Mouse (Mus musculus) heart, embryonic 12.5 days (tissue): Measurements from ENCODE around the gene Bcl2l15. TPM values are rescaled to one million over a fixed set of nuclear protein-coding genes. Genes with fewer than 3 reads are reported as not detected.
"Not testable (repeated sequence)": the region's sequence is repeated elsewhere in the genome, so short reads cannot be mapped to it uniquely, and the experiment has no call there.

Experiments
- ATAC-seq: fragments of 200-750 bp; cut with Nextera tagmentation; 2 replicates; pipeline ENCODE4 v1.8.0; 2017; ENCODE audit warnings: moderate TSS enrichment, moderate library complexity; ENCODE audit not compliant: insufficient number of reproducible peaks, low FRiP score
- H3K27ac ChIP-seq: fragments of 300-500 bp; sonication (generic); 2 replicates; pipeline ENCODE4 v1.5.1; 2016; ENCODE audit warnings: mild to moderate bottlenecking, moderate library complexity; ENCODE audit not compliant: poor library complexity, severe bottlenecking
- H3K27me3 ChIP-seq: fragments of 300-500 bp; sonication (generic); replicated peaks from 2 replicates; pipeline ENCODE4 v1.6.1; 2016; ENCODE audit warnings: mild to moderate bottlenecking, moderate library complexity
- H3K36me3 ChIP-seq: fragments of 300-500 bp; sonication (generic); 2 replicates; pipeline ENCODE4 v1.6.1; 2016; ENCODE audit warnings: mild to moderate bottlenecking, moderate library complexity
- H3K4me1 ChIP-seq: fragments of 300-500 bp; sonication (generic); replicated peaks from 2 replicates; pipeline ENCODE4 v1.6.1; 2016; ENCODE audit warnings: mild to moderate bottlenecking
- H3K4me2 ChIP-seq: fragments of 300-500 bp; sonication (generic); 2 replicates; pipeline ENCODE4 v1.6.1; 2016; ENCODE audit warnings: mild to moderate bottlenecking, moderate library complexity
- H3K4me3 ChIP-seq: fragments of 300-500 bp; sonication (generic); 2 replicates; pipeline ENCODE4 v1.5.1; 2016; ENCODE audit warnings: mild to moderate bottlenecking
- H3K9ac ChIP-seq: fragments of 300-500 bp; sonication (generic); 2 replicates; pipeline ENCODE4 v1.6.1; 2016; ENCODE audit warnings: mild to moderate bottlenecking, moderate library complexity
- H3K9me3 ChIP-seq: fragments of 300-500 bp; sonication (generic); replicated peaks from 2 replicates; pipeline ENCODE4 v1.6.1; 2016; ENCODE audit warnings: mild to moderate bottlenecking, moderate library complexity
- WGBS: fragments of 180-500 bp; shearing (Covaris S2); methylation state at CpG from one replicate; pipeline ENCODE4 v1.1.7; 2016; 5-methylcytosine and 5-hydroxymethylcytosine counted together
- polyA plus RNA-seq: library from polyadenylated mRNA; unstranded; fragments of >200 nt; fragmentation: Nextera tagmentation; extraction: Ambion mirVana; gene quantifications from 2 replicates; pipeline ENCODE4 v1.2.1, GENCODE M21; 2016

The Bcl2l15 gene
- polyA plus RNA-seq, 1 experiment from 2014 or later = 0.32 TPM

GRCm38 (mm10) chr3:103799507-103799906 is 32.9 kb upstream of the Bcl2l15 start:
- Histone ChIP-seq H3K4me3 (no peak overlapping the region), H3K27ac (no peak overlapping the region), H3K9ac (no peak overlapping the region), H3K36me3 (peaks cover 19% of the 10 kb centered on the region), H3K4me1 (peaks cover 13% of the 10 kb centered on the region), H3K27me3 (no peaks in the 10 kb centered on the region), H3K9me3 (no peaks in the 10 kb centered on the region), H3K4me2 (no peak overlapping the region)
- peak; percentile 91 for ATAC-seq
- WGBS = 28% methylated on average over 2 of the region's 2 CpGs

- Histone ChIP-seq H3K27me3 (no peaks in the 10 kb centered on the region), H3K27ac (peak overlapping the region; percentile 79), H3K4me1 (peaks cover 13% of the 10 kb centered on the region), H3K36me3 (peaks cover 31% of the 10 kb centered on the region), H3K9ac (no peak overlapping the region), H3K4me3 (no peak overlapping the region), H3K9me3 (no peaks in the 10 kb centered on the region), H3K4me2 (no peak overlapping the region; the same call in 1 of the 2 replicates)
- peak; percentile 74 for ATAC-seq
- WGBS = 57% methylated on average over 10 of the region's 10 CpGs
Measured at GRCm38 (mm10) chr3:103801631-103802531, 30.5 kb upstream of the Bcl2l15 start.

GRCm38 (mm10) chr3:103802861-103803260 is 29.5 kb upstream of the Bcl2l15 start:
- 78% methylated on average over 8 of the region's 8 CpGs for WGBS
- no peak for ATAC-seq
- H3K27ac ChIP-seq = peak overlapping the region; percentile 66

GRCm38 (mm10) chr3:103805671-103806070 is 26.7 kb upstream of the Bcl2l15 start:
- Histone ChIP-seq H3K4me2 (no peak overlapping the region), H3K27ac (no peak overlapping the region), H3K4me1 (peaks cover 24% of the 10 kb centered on the region), H3K9ac (no peak overlapping the region), H3K36me3 (peaks cover 37% of the 10 kb centered on the region), H3K27me3 (no peaks in the 10 kb centered on the region), H3K9me3 (no peaks in the 10 kb centered on the region), H3K4me3 (no peak overlapping the region)
- 90% methylated on average over 1 of the region's 1 CpGs for WGBS
- no peak for ATAC-seq

More at GRCm38 (mm10) chr3:103802861-103803260, 29.5 kb upstream of the Bcl2l15 start:
- Histone ChIP-seq H3K36me3 (peaks cover 37% of the 10 kb centered on the region), H3K4me2 (no peak overlapping the region), H3K4me3 (no peak overlapping the region), H3K9me3 (no peaks in the 10 kb centered on the region), H3K9ac (no peak overlapping the region), H3K4me1 (peaks cover 13% of the 10 kb centered on the region), H3K27me3 (no peaks in the 10 kb centered on the region)

- peaks cover 11% of the 10 kb centered on the region for H3K4me1 ChIP-seq
- under 1% methylated on average over 56 of the region's 70 CpGs for WGBS
- H3K27me3 ChIP-seq = no peaks in the 10 kb centered on the region
- peak; percentile 91 for ATAC-seq
- H3K9ac ChIP-seq = peak within 1 kb of the TSS; percentile 95
- peak within 1 kb of the TSS; percentile 93 for H3K4me2 ChIP-seq
- H3K36me3 ChIP-seq = peaks cover 22% of the 10 kb centered on the region
- peak within 1 kb of the TSS; percentile 96 for H3K27ac ChIP-seq
- H3K9me3 ChIP-seq = no peaks in the 10 kb centered on the region
- H3K4me3 ChIP-seq = peak within 1 kb of the TSS; percentile 97
Measured at GRCm38 (mm10) chr3:103808891-103809798, 23.3 kb upstream of the Bcl2l15 start, which contains the start of the genes Dclre1b, Ap4b1 and Gm43064. TSS of gene Dclre1b (minus strand) at chr3:103809444. TSS of gene Ap4b1 (plus strand) at chr3:103809520. TSS of gene Gm43064 (plus strand) at chr3:103809573.

- Histone ChIP-seq H3K27ac (peak overlapping the region; percentile 96), H3K36me3 (peaks cover 18% of the 10 kb centered on the region), H3K9me3 (no peaks in the 10 kb centered on the region), H3K27me3 (no peaks in the 10 kb centered on the region), H3K4me2 (peak overlapping the region; percentile 93), H3K9ac (peak overlapping the region; percentile 95), H3K4me3 (peak overlapping the region; percentile 97), H3K4me1 (peaks cover 11% of the 10 kb centered on the region)
- 1% methylated on average over 14 of the region's 14 CpGs for WGBS
- ATAC-seq = peak; percentile 61
Measured at GRCm38 (mm10) chr3:103809799-103810150, 22.6 kb upstream of the Bcl2l15 start.

GRCm38 (mm10) chr3:103810967-103811366 is 21.4 kb upstream of the Bcl2l15 start:
- Histone ChIP-seq H3K36me3 (peaks cover 24% of the 10 kb centered on the region), H3K27me3 (no peaks in the 10 kb centered on the region), H3K9ac (no peak overlapping the region), H3K4me2 (0 out of 2 replicates have a peak overlapping the region, but pooled peaks have one; percentile 5), H3K4me3 (no peak overlapping the region), H3K4me1 (peaks cover 11% of the 10 kb centered on the region), H3K9me3 (no peaks in the 10 kb centered on the region), H3K27ac (no peak overlapping the region)
- WGBS = 80% methylated on average over 6 of the region's 6 CpGs
- peak; percentile 56; the same call in 1 of the 2 replicates for ATAC-seq

GRCm38 (mm10) chr3:103827548-103827947 is 4.9 kb upstream of the Bcl2l15 start:
- Histone ChIP-seq H3K4me3 (no peak overlapping the region), H3K9ac (no peak overlapping the region), H3K27ac (no peak overlapping the region), H3K36me3 (peaks cover 11% of the 10 kb centered on the region), H3K27me3 (no peaks in the 10 kb centered on the region), H3K4me1 (peaks cover 8% of the 10 kb centered on the region; the same call in 1 of the 2 replicates), H3K4me2 (no peak overlapping the region), H3K9me3 (no peaks in the 10 kb centered on the region)
- no peak for ATAC-seq

- Histone ChIP-seq H3K9me3 (no peaks in the 10 kb centered on the region), H3K4me2 (no peak overlapping the region), H3K27me3 (no peaks in the 10 kb centered on the region), H3K4me3 (no peak overlapping the region), H3K9ac (no peak overlapping the region), H3K36me3 (no peaks in the 10 kb centered on the region), H3K27ac (no peak overlapping the region), H3K4me1 (peaks cover 10% of the 10 kb centered on the region; the same call in 1 of the 2 replicates)
- 78% methylated on average over 3 of the region's 3 CpGs for whole genome bisulfite sequencing
- no peak for ATAC-seq
Measured at GRCm38 (mm10) chr3:103829036-103829435, 3.4 kb upstream of the Bcl2l15 start.

- 83% methylated on average over 1 of the region's 1 CpGs for WGBS
- ATAC-seq, H3K36me3 ChIP-seq: not testable (repeated sequence)
Measured at GRCm38 (mm10) chr3:103830681-103831080, 1.7 kb upstream of the Bcl2l15 start.

More at GRCm38 (mm10) chr3:103830681-103831080, 1.7 kb upstream of the Bcl2l15 start:
- not testable (repeated sequence) for H3K27me3 ChIP-seq, H3K9me3 ChIP-seq, H3K27ac ChIP-seq, H3K4me2 ChIP-seq, H3K9ac ChIP-seq, H3K4me3 ChIP-seq
- H3K4me1 ChIP-seq = peaks cover 10% of the 10 kb centered on the region; the same call in 1 of the 2 replicates
